Mouse (Mus musculus) neural tube, embryonic 11.5 days (tissue): Measurements from ENCODE around the gene Megf6. TPM values are rescaled to one million over a fixed set of nuclear protein-coding genes. Genes with fewer than 3 reads are reported as not detected.

Experiments
- ATAC-seq: fragments of 200-750 bp; cut with Nextera tagmentation; 2 replicates; pipeline ENCODE4 v1.8.0; 2017; ENCODE audit warnings: moderate number of reproducible peaks, mild to moderate bottlenecking, moderate TSS enrichment, moderate library complexity; ENCODE audit not compliant: insufficient read depth, low FRiP score, low TSS enrichment
- DNase-seq: peaks from one replicate; pipeline ENCODE4 v3.0.0-alpha.2; 2015; ENCODE audit warnings: low spot score
- H3K27ac ChIP-seq: fragments of 300-500 bp; sonication (generic); 2 replicates; pipeline ENCODE4 v1.5.1; 2014; ENCODE audit warnings: low read depth, mild to moderate bottlenecking, low read length
- H3K27me3 ChIP-seq: fragments of 300-500 bp; sonication (generic); 2 replicates; pipeline ENCODE4 v1.6.1; 2014; ENCODE audit warnings: mild to moderate bottlenecking, low read length, mixed read lengths; ENCODE audit not compliant: control insufficient read depth, insufficient read depth
- H3K36me3 ChIP-seq: fragments of 300-500 bp; sonication (generic); 2 replicates; pipeline ENCODE4 v1.6.1; 2014; ENCODE audit warnings: mild to moderate bottlenecking, low read length, moderate library complexity, mixed read lengths; ENCODE audit not compliant: control insufficient read depth, insufficient read depth
- H3K4me1 ChIP-seq: fragments of 300-500 bp; sonication (generic); 2 replicates; pipeline ENCODE4 v1.6.1; 2014; ENCODE audit warnings: low read length, mixed read lengths; ENCODE audit not compliant: control insufficient read depth, insufficient read depth
- H3K4me2 ChIP-seq: fragments of 300-500 bp; sonication (generic); 2 replicates; pipeline ENCODE4 v1.6.1; 2014; ENCODE audit warnings: low read depth, mild to moderate bottlenecking, moderate library complexity
- H3K4me3 ChIP-seq: fragments of 300-500 bp; sonication (generic); 2 replicates; pipeline ENCODE4 v1.5.1; 2014; ENCODE audit warnings: low read depth, low read length
- H3K9ac ChIP-seq: fragments of 300-500 bp; sonication (generic); 2 replicates; pipeline ENCODE4 v1.6.1; 2014; ENCODE audit warnings: mild to moderate bottlenecking, low read length
- H3K9me3 ChIP-seq: fragments of 300-500 bp; sonication (generic); 2 replicates; pipeline ENCODE4 v1.6.1; 2016; ENCODE audit warnings: low read length; ENCODE audit not compliant: control insufficient read depth
- WGBS: fragments of 180-500 bp; shearing (Covaris S2); extraction: QIAGEN DNeasy Blood & Tissue Kit; methylation state at CpG from one replicate; pipeline ENCODE4 v1.1.7; 2014; 5-methylcytosine and 5-hydroxymethylcytosine counted together
- polyA plus RNA-seq: library from polyadenylated mRNA; unstranded; fragments of >200 nt; fragmentation: Nextera tagmentation; extraction: Ambion mirVana; gene quantifications from 2 replicates; pipeline ENCODE4 v1.2.1, GENCODE M21; 2014

The Megf6 gene
- 22.1 and 22.7 TPM in 2 replicates for polyA plus RNA-seq

DNA sequence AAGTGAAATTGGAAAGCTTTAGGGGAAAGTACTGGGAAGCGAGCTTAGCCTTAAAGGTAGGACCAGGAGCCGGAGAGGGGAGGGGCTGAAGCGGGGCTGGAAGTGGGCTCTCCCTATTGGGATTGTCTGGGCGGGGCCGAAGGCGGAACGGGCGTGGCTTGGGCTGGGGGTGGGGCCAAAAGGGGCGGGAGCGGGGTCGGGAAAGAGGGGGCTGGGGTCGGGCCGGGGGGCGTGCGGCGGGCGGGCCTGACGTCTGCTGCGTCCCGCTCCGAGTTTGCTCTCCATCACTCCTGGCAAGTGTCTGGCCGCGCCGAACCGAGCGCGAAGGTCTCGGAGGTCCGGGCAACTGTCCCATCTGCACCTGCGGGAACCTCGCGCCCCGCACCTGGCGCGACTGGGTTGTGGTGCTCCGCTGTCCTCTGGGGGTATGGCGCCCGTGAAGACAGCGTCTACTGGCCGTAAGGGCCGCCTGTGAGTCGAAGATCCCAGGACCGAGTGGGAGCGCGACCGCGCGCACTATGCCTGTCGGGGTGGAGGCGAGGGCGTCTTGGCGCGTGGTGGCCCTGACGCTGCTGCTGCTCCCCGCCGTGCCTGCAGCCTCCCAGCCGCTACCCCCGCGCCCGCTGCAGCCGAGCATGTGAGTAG is at the start of gene Megf6:
Gene Megf6, plus strand, starts transcription at position 225 of the 645 bp plus-strand sequence.
- no peak within 1 kb of the TSS for H3K27ac ChIP-seq
- 0% methylated on average over 51 of the region's 61 CpGs for WGBS

DNA sequence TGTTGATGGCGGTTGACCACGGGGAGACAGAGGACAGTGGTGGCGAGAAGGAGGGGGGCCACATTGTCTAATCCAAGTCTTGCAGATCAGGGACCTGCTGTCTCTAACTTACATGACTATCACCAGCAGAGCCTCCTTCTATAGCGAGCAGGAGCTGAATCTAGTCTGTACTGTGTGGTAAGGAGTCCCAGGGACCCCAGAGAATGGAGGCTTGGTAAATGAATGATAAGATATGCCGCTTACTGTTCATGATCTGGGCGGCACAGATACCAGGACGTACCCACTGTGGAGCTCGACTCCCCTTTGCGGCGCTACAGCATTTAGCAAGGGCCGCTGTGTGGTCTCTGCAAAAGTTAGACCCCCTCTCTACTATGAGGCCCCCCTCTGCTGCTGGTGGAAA is 48.7 kb upstream of the Megf6 start:
- no peaks in the 10 kb centered on the region for H3K36me3 ChIP-seq
- 78% methylated on average over 11 of the region's 11 CpGs for WGBS
- ATAC-seq: no peak

More for the DNA sequence above, at the start of gene Megf6:
- DNase-seq (peak; percentile 88), ATAC-seq (peak; percentile 76)
- Histone ChIP-seq H3K27me3 (peaks cover 15% of the 10 kb centered on the region), H3K4me3 (peak within 1 kb of the TSS; percentile 59), H3K9ac (peak within 1 kb of the TSS; percentile 64), H3K4me1 (peaks cover 24% of the 10 kb centered on the region), H3K4me2 (peak within 1 kb of the TSS; percentile 100), H3K9me3 (no peaks in the 10 kb centered on the region), H3K36me3 (no peaks in the 10 kb centered on the region)

DNA sequence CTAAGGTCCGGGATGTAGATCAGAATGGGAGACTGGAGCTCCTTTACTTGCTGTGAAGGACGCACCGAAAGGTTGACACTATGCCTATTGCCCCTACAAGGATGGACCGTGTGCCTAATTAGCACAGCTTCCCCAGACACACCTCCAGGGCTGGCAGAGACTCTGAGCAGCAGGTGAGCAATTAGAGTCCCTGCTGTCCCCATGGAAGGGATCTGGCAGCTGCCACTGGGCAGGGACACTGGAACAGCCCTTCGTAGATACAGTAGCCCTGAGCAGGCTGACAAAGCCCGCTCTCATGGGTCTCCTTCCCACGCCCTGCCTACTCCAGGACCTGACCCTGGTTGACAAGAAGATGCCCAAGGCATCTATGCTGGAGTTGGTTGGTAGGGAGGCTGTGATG is 48.2 kb upstream of the Megf6 start:
- ATAC-seq: no peak
- H3K27me3 ChIP-seq: no peaks in the 10 kb centered on the region
- no peaks in the 10 kb centered on the region for H3K9me3 ChIP-seq
- no peak for DNase-seq
- no peaks in the 10 kb centered on the region for H3K36me3 ChIP-seq
- no peak overlapping the region for H3K4me3 ChIP-seq
- no peaks in the 10 kb centered on the region for H3K4me1 ChIP-seq
- no peak overlapping the region for H3K27ac ChIP-seq
- WGBS: 77% methylated on average over 7 of the region's 7 CpGs
- no peak overlapping the region for H3K9ac ChIP-seq
- no peak overlapping the region for H3K4me2 ChIP-seq

More for the DNA sequence above, 48.7 kb upstream of the Megf6 start:
- Histone ChIP-seq H3K27ac (no peak overlapping the region), H3K4me3 (no peak overlapping the region), H3K9me3 (no peaks in the 10 kb centered on the region), H3K27me3 (no peaks in the 10 kb centered on the region), H3K9ac (no peak overlapping the region), H3K4me2 (no peak overlapping the region), H3K4me1 (no peaks in the 10 kb centered on the region)
- DNase-seq: no peak

DNA sequence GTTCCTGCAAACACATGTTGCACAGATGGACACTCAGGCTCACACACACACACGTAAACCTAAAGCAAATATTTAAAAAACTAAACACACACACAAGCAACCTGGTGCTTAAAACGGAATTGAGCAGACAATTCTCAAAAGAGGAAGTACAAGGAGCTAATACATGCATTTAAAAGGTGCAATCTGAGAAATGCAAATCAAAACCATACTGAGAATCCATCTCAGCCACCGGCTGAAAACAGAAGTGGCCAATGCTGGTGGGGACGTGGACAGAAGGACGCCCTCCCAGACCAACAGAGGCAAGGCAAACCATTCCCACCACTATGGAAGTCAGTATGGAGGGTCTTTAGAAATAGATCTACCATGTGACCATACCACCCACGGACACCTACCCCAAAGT is 47.0 kb upstream of the Megf6 start:
- Histone ChIP-seq H3K4me2 (no peak overlapping the region), H3K27ac (no peak overlapping the region), H3K9ac (no peak overlapping the region), H3K36me3 (no peaks in the 10 kb centered on the region), H3K27me3 (no peaks in the 10 kb centered on the region), H3K4me1 (no peaks in the 10 kb centered on the region), H3K4me3 (no peak overlapping the region), H3K9me3 (no peaks in the 10 kb centered on the region)
- ATAC-seq: no peak
- WGBS: 85% methylated on average over 6 of the region's 6 CpGs
- no peak for DNase-seq

DNA sequence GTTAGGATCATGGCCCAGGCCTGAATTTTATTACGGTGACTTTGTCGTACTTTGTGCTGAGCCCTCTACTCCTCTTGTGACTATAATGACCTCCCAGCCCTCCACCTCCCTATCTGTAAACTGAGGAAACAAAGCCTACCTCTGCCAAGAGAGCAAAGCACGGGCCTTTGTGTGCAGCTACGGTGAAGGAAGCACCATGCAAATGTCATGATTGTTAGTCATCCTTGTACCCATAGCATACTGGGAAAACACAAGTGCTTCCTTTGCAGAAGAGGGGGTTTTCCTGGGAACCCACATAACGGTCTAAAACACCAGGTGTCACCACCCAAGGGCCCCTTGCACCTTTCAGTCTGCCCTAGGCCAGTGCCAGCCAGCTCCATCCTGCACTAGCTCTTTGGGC is 45.3 kb upstream of the Megf6 start:
- ATAC-seq: no peak
- Histone ChIP-seq H3K4me1 (no peaks in the 10 kb centered on the region), H3K9me3 (no peaks in the 10 kb centered on the region), H3K36me3 (no peaks in the 10 kb centered on the region), H3K4me3 (no peak overlapping the region), H3K27me3 (no peaks in the 10 kb centered on the region), H3K27ac (no peak overlapping the region), H3K4me2 (no peak overlapping the region), H3K9ac (no peak overlapping the region)
- DNase-seq: no peak
- 58% methylated on average over 5 of the region's 5 CpGs for WGBS

DNA sequence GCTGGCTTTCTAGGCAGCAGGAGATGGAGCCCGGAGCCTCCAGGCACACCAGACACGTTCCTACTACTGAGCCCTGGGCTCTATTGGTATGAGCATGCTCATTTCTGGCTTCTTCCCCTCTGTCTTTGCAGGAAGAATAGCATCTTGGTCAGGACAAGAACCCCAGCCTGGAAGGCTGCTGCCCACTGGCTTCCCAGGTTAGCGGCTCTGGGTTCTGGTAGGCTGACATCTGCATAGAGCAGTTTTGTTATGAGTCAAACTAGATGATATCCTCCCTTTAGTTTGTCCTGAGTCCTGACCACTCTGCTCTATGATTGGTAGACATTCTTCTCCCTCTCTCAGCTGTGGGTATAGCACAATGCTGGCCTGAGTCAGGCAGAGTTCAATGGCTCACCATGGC is 43.3 kb upstream of the Megf6 start:
- Histone ChIP-seq H3K9ac (no peak overlapping the region), H3K27me3 (no peaks in the 10 kb centered on the region), H3K4me3 (no peak overlapping the region), H3K9me3 (no peaks in the 10 kb centered on the region), H3K36me3 (no peaks in the 10 kb centered on the region), H3K4me1 (no peaks in the 10 kb centered on the region), H3K4me2 (no peak overlapping the region), H3K27ac (no peak overlapping the region)
- 73% methylated on average over 3 of the region's 3 CpGs for WGBS
- DNase-seq (no peak), ATAC-seq (no peak)

DNA sequence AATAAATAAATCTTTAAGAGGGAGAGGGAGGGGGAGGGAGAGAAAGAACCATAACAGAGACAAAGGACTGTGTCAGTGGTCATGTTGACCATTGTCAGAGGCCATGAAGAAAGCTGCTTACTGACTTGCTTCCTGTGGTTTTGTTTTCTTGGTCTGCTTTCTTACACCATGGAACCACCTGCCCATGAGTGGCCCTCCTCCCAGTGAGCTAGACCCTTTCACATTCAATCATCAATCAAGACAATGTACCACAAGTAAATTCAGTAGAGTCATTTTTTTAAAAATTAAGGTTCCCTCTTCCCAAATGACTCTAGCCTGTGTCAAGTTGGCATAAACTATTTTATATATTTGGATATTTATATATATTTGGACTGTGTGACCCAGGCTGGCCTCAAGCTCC is 40.6 kb upstream of the Megf6 start:
- Histone ChIP-seq H3K9me3 (no peaks in the 10 kb centered on the region), H3K9ac (no peak overlapping the region), H3K4me1 (no peaks in the 10 kb centered on the region), H3K36me3 (no peaks in the 10 kb centered on the region), H3K4me3 (no peak overlapping the region), H3K4me2 (no peak overlapping the region), H3K27me3 (no peaks in the 10 kb centered on the region), H3K27ac (no peak overlapping the region)
- DNase-seq: no peak
- ATAC-seq: no peak

DNA sequence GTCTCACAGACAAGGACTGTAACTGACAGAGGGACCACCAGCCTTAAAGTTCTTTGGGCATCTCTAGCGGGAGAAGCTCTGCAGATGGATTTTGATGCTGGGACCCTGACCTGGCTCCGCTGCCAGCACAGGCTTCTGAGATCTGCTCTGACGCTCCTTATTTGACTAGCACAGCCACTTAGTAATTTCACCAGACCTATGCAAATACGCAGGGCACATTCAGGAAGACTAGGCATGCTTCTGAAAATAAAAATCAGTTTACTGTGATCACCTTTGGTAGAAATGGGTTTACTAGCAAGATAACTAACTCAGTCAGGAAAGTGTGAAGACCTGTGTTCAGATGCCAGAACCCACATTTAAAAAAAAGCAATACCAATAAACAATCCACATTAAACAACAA is 38.6 kb upstream of the Megf6 start:
- no peak overlapping the region for H3K4me3 ChIP-seq
- no peaks in the 10 kb centered on the region for H3K27me3 ChIP-seq
- no peak overlapping the region for H3K4me2 ChIP-seq
- DNase-seq (no peak), ATAC-seq (no peak)
- H3K9ac ChIP-seq: no peak overlapping the region
- H3K36me3 ChIP-seq: no peaks in the 10 kb centered on the region
- 80% methylated on average over 4 of the region's 4 CpGs for WGBS
- H3K27ac ChIP-seq: no peak overlapping the region
- no peaks in the 10 kb centered on the region for H3K9me3 ChIP-seq
- H3K4me1 ChIP-seq: no peaks in the 10 kb centered on the region

DNA sequence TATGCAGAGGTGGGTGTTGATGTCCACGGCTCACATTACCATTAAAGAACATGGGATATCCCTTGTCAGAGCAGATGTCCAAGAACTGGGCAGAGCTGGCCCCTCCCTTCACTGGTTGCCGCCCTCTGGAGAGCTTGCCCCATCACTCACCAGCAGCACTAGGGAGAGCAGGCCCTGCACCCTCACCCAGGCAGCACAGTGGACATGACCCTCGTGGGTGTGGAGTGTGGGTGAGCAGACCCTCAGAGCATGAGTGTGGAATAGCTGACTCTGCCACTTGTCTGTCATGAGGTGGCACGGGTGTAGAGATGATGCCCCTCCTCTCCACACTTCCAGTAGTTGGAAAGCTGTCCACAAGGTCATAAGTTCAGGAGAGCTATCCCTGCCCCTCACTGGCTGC is 35.7 kb upstream of the Megf6 start:
- Histone ChIP-seq H3K36me3 (no peaks in the 10 kb centered on the region), H3K9ac (no peak overlapping the region), H3K4me1 (peaks cover 5% of the 10 kb centered on the region; the same call in 1 of the 2 replicates), H3K27ac (no peak overlapping the region), H3K27me3 (peaks cover 29% of the 10 kb centered on the region), H3K4me2 (no peak overlapping the region), H3K9me3 (no peaks in the 10 kb centered on the region), H3K4me3 (no peak overlapping the region)
- DNase-seq: no peak
- no peak for ATAC-seq
- 61% methylated on average over 4 of the region's 4 CpGs for WGBS
